Mouse (Mus musculus): ENCODE measurements around the gene Lhfpl4. TPM values are rescaled to one million over a fixed set of nuclear protein-coding genes. Genes with fewer than 3 reads are reported as not detected.
A peak's percentile ranks its signal among the peaks of the same experiment; 100 is the strongest.

Gene Lhfpl4
- 47.1 and 49.3 TPM in 2 replicates for polyA plus RNA-seq (2015; fragmentation: Nextera tagmentation; extraction: Ambion mirVana)

DNA sequence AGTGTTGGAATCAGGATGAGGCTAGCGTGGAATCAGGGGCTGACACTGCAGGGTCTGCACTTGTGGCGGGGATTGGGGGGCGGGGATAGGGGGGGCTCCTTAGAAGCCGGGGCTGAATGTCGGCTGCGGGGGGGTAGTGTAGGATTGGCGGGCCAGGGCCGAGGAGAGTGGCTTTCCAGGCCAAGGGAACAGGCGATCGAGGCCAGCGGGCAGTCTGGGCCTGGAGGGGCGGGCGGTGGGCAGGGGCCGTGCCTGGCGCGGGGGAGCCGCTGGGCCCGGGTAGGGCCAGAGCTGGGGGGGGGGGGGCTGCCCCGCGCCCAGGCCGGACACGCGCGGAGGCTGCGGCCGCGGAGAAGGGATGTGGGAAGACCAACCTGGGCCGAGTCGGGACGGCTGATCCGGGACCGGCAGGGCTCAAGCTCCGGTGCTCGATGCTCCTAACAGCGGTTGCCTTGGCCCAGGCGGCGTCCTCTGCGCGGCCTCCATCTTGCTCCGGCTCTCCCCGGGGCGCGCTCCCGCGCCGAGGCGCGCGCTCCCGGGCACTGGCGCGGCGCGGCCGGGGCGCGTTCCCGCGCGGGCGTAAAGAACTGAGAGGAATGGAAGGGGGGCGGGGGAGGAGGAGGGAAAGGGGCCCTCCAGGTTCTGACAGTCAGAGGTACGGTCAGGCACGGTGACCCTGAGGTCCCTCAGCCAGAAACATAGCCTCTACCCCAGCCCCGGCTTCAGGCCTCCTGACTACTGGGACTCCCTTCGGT lies at the start of gene Lhfpl4:
Lhfpl4 (minus strand) TSS at position 544 of the 755 bp plus-strand sequence.
- Histone ChIP-seq H3K36me3 (0 out of 2 replicates have a peak, but pooled peaks cover 4% of the 10 kb centered on the region), H3K27me3 (no peaks in the 10 kb centered on the region; the same call in 1 of the 2 replicates), H3K4me3 (peak within 1 kb of the TSS; percentile 77), H3K4me2 (peak within 1 kb of the TSS; percentile 95), H3K27ac (replicated peaks) (peak within 1 kb of the TSS; percentile 76), H3K4me1 (replicated peaks) (peaks cover 42% of the 10 kb centered on the region), H3K9ac (peak within 1 kb of the TSS; percentile 95), H3K9me3 (no peaks in the 10 kb centered on the region)
- WGBS = under 1% methylated on average over 59 of the region's 66 CpGs
- peak; percentile 87 for ATAC-seq (ENCODE audit: low read depth)

DNA sequence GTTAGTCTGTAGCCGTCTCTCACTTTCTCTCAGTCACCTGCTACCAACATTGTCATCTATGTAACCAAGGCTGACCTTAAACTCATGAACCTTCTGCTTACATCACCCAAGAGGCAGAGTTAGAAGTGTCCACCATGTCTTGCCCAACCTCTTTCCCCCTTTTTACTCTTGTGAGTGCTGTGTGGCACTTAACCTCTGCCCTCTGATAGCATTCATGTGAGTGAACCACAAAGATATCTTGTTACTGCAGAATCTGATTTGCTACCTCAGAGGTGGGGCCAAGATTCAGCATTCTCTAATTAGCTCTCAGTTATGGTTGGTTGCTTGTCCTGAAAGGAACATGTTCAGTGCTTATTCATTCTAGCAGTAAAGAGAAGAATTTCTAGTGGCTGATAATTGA lies 47.6 kb upstream of the Lhfpl4 start:
- H3K4me3 ChIP-seq = no peak overlapping the region
- no peak overlapping the region for H3K9ac ChIP-seq
- no peak overlapping the region for H3K27ac ChIP-seq (replicated peaks)
- H3K27me3 ChIP-seq = no peaks in the 10 kb centered on the region
- no peaks in the 10 kb centered on the region for H3K9me3 ChIP-seq
- H3K4me2 ChIP-seq = no peak overlapping the region
- ATAC-seq (ENCODE audit: low read depth) = no peak
- peaks cover 13% of the 10 kb centered on the region for H3K4me1 ChIP-seq (replicated peaks)
- peaks cover 39% of the 10 kb centered on the region for H3K36me3 ChIP-seq
- 85% methylated on average over 1 of the region's 1 CpGs for WGBS

DNA sequence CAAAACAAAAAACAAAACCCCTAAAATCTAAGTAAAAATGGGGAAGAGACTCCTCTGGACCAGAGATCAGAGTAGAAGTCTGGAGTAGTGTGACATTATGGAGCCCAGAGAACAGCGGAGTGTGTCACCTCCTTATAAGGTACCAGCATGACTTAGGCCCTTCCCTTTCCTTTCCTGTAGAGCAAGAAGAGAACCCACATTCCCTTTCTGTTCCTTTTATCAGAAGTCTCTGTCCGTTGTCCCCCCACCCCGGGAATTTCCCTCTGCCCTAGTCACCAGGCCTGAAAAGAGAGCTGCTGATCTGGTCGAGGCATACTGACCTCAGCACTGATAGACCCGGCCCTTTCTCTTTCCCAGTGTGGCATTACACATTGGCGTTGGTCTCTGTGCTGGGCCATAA lies 43.3 kb upstream of the Lhfpl4 start:
- WGBS = 39% methylated on average over 6 of the region's 6 CpGs
- ATAC-seq (ENCODE audit: low read depth) = no peak; the same call in 1 of the 2 replicates
- H3K9me3 ChIP-seq = no peaks in the 10 kb centered on the region

DNA sequence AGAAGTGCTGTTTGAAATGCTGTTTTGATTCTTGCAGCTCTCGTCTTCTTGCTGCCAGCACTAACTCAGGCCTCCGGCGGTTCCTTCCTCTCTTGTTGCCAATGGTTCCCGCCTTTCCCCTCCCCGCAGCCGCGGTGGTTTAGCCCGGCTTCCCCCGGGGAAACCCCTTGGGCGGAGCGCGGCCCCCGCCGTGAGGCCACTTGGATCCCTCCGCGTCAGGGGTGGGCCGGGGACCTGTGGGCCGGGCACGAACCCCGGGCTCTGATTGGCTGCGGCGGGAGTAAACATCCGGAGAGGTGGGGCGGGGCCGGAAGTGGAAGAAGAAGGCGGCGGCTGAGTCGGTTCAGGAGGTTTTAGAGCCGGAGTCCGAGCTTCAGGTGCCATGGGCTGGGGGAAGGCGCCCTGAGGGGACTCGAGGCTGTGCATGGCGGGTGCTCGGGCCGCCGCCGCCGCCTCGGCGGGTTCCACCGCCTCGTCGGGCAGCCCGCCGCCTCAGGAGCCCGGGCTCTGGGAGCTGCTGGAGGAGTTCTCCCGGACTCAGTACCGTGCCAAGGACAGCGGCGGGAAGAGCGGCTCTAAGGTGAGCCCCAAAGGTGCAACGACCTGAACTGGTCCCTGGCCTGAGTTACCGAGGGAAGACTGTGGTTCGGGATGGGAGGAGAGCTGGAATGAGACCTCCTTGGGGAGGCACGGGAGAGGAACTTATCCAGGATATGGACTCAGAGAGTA lies 42.5 kb upstream of the Lhfpl4 start, which contains the start of gene Mtmr14:
Mtmr14 (plus strand) TSS at position 302 of the 729 bp plus-strand sequence.
- under 1% methylated on average over 54 of the region's 55 CpGs for WGBS
- peak within 1 kb of the TSS; percentile 96 for H3K4me2 ChIP-seq
- peaks cover 18% of the 10 kb centered on the region for H3K4me1 ChIP-seq (replicated peaks)
- peak within 1 kb of the TSS; percentile 81 for H3K9ac ChIP-seq
- peak within 1 kb of the TSS; percentile 78 for H3K4me3 ChIP-seq
- H3K27me3 ChIP-seq = no peaks in the 10 kb centered on the region
- ATAC-seq (ENCODE audit: low read depth) = peak; percentile 99
- peaks cover 20% of the 10 kb centered on the region for H3K36me3 ChIP-seq
- H3K9me3 ChIP-seq = no peaks in the 10 kb centered on the region
- H3K27ac ChIP-seq (replicated peaks) = peak within 1 kb of the TSS; percentile 73

More for the DNA sequence above, 43.3 kb upstream of the Lhfpl4 start:
- Histone ChIP-seq H3K27me3 (no peaks in the 10 kb centered on the region), H3K27ac (replicated peaks) (no peak overlapping the region), H3K9ac (peak overlapping the region; percentile 81), H3K4me2 (peak overlapping the region; percentile 96), H3K4me3 (peak overlapping the region; percentile 78), H3K36me3 (peaks cover 26% of the 10 kb centered on the region), H3K4me1 (replicated peaks) (peaks cover 18% of the 10 kb centered on the region)

DNA sequence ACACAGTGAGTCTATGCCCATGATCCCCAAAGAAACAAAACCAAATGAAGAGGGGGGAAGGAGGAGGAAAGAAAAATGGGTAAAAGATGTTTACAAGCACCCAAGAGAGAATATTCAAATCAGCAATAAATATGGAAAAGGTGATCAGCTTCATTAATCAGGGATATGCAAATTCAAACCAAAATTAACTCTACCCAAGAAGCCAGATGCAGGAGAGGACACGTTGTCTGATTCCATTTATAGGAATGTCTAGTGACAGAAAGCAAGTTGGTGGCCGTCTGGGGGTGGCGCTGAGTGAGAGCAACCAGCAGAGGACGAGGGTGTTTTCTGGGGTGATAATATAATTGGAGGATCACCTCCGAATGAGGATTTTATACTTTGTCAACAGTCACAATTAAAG lies 40.0 kb upstream of the Lhfpl4 start:
- peaks cover 4% of the 10 kb centered on the region; the same call in 1 of the 2 replicates for H3K36me3 ChIP-seq
- no peak overlapping the region for H3K4me2 ChIP-seq
- 68% methylated on average over 5 of the region's 5 CpGs for WGBS
- no peak for ATAC-seq (ENCODE audit: low read depth)
- peaks cover 18% of the 10 kb centered on the region for H3K4me1 ChIP-seq (replicated peaks)
- no peak overlapping the region for H3K4me3 ChIP-seq
- H3K27me3 ChIP-seq = no peaks in the 10 kb centered on the region
- H3K9me3 ChIP-seq = peaks cover 3% of the 10 kb centered on the region; the same call in 1 of the 2 replicates
- no peak overlapping the region for H3K9ac ChIP-seq
- H3K27ac ChIP-seq (replicated peaks) = no peak overlapping the region

DNA sequence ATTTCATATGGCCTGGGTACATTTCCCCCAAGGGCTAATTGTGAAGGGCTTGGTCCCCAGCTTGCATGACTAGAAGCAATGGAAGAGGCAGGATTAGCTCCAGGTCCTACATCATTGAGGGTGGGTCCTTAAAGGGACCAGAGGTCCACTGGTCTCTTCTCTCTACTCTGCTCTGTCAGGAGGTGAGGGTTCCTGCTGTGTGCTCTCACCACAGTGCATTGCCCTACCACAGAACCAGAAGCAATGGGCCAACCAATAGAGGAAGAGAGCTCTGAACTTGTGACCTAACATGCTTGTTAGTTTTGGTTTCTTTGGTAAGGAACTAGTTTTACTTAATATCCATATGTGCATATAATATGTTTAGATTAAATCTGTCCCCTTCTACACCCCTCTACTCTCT lies 31.5 kb upstream of the Lhfpl4 start:
- Histone ChIP-seq H3K27me3 (no peaks in the 10 kb centered on the region), H3K4me2 (no peak overlapping the region), H3K9me3 (peaks cover 3% of the 10 kb centered on the region; the same call in 1 of the 2 replicates), H3K4me1 (replicated peaks) (no peaks in the 10 kb centered on the region), H3K36me3 (no peaks in the 10 kb centered on the region), H3K9ac (no peak overlapping the region), H3K27ac (replicated peaks) (no peak overlapping the region), H3K4me3 (no peak overlapping the region)
- no peak for ATAC-seq (ENCODE audit: low read depth)

DNA sequence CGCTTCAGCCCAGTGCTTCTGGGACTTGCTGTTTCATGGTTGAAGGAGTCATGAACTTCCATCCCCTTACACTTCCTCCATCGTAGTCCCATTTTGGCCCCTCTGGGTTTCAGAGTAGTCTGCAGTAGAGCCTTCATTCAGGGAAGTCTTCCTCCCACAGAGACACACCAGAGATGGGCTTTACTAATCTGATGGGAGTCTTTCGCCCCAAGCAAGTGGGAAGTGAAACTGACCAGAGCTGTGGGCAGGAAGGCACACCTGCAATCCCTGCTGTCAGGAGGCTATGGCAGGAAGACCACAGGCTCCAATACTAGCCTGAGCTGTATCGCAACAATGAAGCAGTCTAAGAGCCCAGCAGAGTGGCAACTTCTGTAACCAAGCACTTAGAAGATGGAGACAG lies 30.6 kb upstream of the Lhfpl4 start:
- Histone ChIP-seq H3K4me1 (replicated peaks) (no peaks in the 10 kb centered on the region), H3K4me3 (no peak overlapping the region), H3K36me3 (no peaks in the 10 kb centered on the region), H3K9me3 (no peaks in the 10 kb centered on the region), H3K9ac (no peak overlapping the region), H3K4me2 (no peak overlapping the region), H3K27ac (replicated peaks) (no peak overlapping the region), H3K27me3 (no peaks in the 10 kb centered on the region)
- 84% methylated on average over 4 of the region's 4 CpGs for WGBS
- no peak for ATAC-seq (ENCODE audit: low read depth)

DNA sequence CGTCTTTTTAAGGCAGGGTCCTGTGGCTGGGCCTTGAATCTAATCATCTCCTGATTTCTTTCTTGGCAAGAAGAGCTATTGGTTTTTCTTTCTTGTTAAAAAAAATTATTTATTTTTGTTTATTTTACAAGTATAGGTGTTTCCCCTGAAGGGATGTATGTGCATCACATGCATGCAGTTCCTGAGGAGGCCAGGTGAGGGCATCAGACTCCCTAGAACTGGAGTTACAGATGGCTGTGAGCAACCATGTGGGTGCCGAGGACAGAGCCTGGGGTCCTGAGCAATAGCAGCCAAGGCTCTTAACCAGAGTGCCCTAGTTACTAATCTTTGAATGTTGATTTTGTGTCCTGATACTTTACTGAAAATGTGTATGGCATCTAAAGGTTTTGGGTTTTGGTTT lies 21.1 kb upstream of the Lhfpl4 start:
- no peak overlapping the region for H3K4me3 ChIP-seq
- no peaks in the 10 kb centered on the region for H3K4me1 ChIP-seq (replicated peaks)
- H3K4me2 ChIP-seq = no peak overlapping the region
- no peaks in the 10 kb centered on the region for H3K36me3 ChIP-seq
- no peaks in the 10 kb centered on the region for H3K9me3 ChIP-seq
- ATAC-seq (ENCODE audit: low read depth) = no peak
- 79% methylated on average over 2 of the region's 2 CpGs for WGBS
- no peak overlapping the region for H3K9ac ChIP-seq
- H3K27me3 ChIP-seq = no peaks in the 10 kb centered on the region
- no peak overlapping the region for H3K27ac ChIP-seq (replicated peaks)

DNA sequence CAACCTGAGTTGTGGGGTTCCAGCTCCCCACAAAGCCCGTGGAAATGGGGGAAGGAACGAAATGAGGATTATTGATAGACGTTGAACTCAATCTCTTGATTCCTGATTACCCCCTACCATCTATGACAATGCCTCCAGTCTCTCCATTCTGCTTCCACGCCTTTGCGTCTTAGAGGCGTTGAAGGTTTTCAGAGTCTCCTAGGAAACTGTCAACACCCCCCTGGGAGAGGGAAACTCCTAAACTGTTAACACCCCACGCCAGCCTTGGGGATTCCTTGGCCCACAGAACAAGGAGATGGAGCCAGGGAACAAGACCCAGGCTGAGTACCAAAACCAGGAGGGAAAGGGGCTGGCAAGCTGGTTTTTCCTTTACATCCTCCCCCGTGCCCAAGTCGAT lies 410 bp upstream of the Lhfpl4 start:
- 12% methylated on average over 9 of the region's 9 CpGs for WGBS
- Histone ChIP-seq H3K9ac (peak overlapping the region; percentile 95), H3K9me3 (no peaks in the 10 kb centered on the region), H3K4me1 (replicated peaks) (peaks cover 42% of the 10 kb centered on the region), H3K36me3 (0 out of 2 replicates have a peak, but pooled peaks cover 4% of the 10 kb centered on the region), H3K27ac (replicated peaks) (peak overlapping the region; percentile 76), H3K4me3 (peak overlapping the region; percentile 77), H3K27me3 (no peaks in the 10 kb centered on the region; the same call in 1 of the 2 replicates), H3K4me2 (peak overlapping the region; percentile 95)
- ATAC-seq (ENCODE audit: low read depth) = peak; percentile 34

DNA sequence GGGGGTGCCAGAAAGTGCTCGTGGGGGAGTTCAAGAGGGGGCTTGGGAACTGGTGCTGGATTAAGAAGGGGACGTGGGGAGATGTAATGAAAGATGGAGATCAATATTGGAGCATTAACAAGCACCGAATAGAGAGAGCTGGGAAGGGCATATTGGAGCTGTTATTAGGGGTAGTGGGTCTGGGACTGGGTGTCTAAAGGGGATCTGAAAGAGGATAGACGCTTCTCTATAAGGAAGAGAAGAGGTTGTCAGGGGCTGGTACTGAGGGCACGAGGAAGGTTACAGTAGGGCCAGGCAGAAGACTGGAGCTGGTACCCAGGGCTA lies 705 bp downstream of the Lhfpl4 start:
- peak overlapping the region; percentile 76 for H3K27ac ChIP-seq (replicated peaks)
- peak overlapping the region; percentile 77 for H3K4me3 ChIP-seq
- peak overlapping the region; percentile 95 for H3K4me2 ChIP-seq
- H3K9me3 ChIP-seq = no peaks in the 10 kb centered on the region
- 0 out of 2 replicates have a peak, but pooled peaks cover 4% of the 10 kb centered on the region for H3K36me3 ChIP-seq
- peak overlapping the region; percentile 95 for H3K9ac ChIP-seq
- WGBS = 3% methylated on average over 5 of the region's 5 CpGs
- ATAC-seq (ENCODE audit: low read depth) = no peak
- H3K4me1 ChIP-seq (replicated peaks) = peaks cover 42% of the 10 kb centered on the region
- H3K27me3 ChIP-seq = no peaks in the 10 kb centered on the region; the same call in 1 of the 2 replicates

DNA sequence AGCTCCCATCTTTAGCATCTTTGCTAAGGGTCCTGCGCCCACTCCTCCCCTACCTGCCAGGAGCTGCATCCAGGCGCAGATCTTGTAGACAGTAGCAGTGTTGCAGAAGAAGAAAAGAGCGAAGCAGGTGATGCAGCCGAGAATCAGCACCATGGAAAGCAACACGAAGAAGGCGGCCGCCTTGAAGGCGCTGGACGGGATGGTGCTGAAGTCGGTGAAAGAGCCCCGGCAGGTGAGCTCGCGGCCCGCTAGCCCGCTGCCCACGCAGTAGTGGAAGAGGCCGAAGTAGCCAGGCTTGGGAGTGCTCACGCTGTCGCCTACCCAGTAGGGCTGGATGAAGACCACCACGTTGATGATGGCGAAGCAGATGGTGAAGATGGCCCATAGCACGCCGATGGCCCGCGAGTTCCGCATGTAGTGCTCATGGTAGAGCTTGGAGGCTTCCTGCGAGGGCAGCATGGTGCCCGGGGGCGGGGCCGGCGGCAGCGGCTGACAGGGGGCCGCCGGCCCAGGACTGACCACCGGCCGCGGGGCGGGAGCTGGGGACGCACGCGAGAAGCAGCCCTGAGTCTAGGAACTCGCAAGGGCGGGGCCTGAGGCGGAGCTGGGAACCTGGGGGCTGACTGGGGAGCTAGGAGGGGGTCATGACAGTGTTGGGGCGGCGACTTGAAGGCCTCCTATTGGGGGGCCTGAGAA lies 1.3 kb downstream of the Lhfpl4 start:
- peak; percentile 41 for ATAC-seq (ENCODE audit: low read depth)
- Histone ChIP-seq H3K9ac (peak overlapping the region; percentile 95), H3K4me3 (peak overlapping the region; percentile 77), H3K9me3 (no peaks in the 10 kb centered on the region), H3K36me3 (peaks cover 9% of the 10 kb centered on the region; the same call in 1 of the 2 replicates), H3K27me3 (no peaks in the 10 kb centered on the region; the same call in 1 of the 2 replicates), H3K4me2 (peak overlapping the region; percentile 95), H3K4me1 (replicated peaks) (peaks cover 42% of the 10 kb centered on the region), H3K27ac (replicated peaks) (peak overlapping the region; percentile 18; the same call in 1 of the 2 replicates)
- 3% methylated on average over 46 of the region's 46 CpGs for WGBS

Measured in neural tube, embryonic 13.5 days (tissue).